Mouse (Mus musculus): ENCODE results near the gene Ccr1l1. TPM values are rescaled to one million over a fixed set of nuclear protein-coding genes. Genes with fewer than 3 reads are reported as not detected.

Gene Ccr1l1
- total RNA-seq, 2 experiments from 2014 or later: not detected

GRCm38 (mm10) chr9:123964776-123965175 is 13.4 kb downstream of the Ccr1l1 start:
- intact Hi-C loops (cut with DNase I): no loop called here
- no peak for DNase-seq

- no peak for DNase-seq
- intact Hi-C loops (cut with DNase I): no loop called here
Measured at GRCm38 (mm10) chr9:123960161-123960560, 18.0 kb downstream of the Ccr1l1 start.

- no peak for DNase-seq
- intact Hi-C loops (cut with DNase I): no loop called here
Measured at GRCm38 (mm10) chr9:123957911-123958413, 20.2 kb downstream of the Ccr1l1 start.

GRCm38 (mm10) chr9:123956892-123957291 is 21.3 kb downstream of the Ccr1l1 start:
- DNase-seq: no peak

GRCm38 (mm10) chr9:123953551-123953950 is 24.7 kb downstream of the Ccr1l1 start:
- no peak for DNase-seq
- intact Hi-C loops (cut with DNase I): no loop called here

More at GRCm38 (mm10) chr9:123956892-123957291, 21.3 kb downstream of the Ccr1l1 start:
- intact Hi-C loops (cut with DNase I): no loop called here

- intact Hi-C loops (cut with DNase I): no loop called here
- DNase-seq: no peak
Measured at GRCm38 (mm10) chr9:123951176-123951575, 27.0 kb downstream of the Ccr1l1 start.

- DNase-seq: no peak
- intact Hi-C loops (cut with DNase I): no loop called here
Measured at GRCm38 (mm10) chr9:123949432-123949831, 28.8 kb downstream of the Ccr1l1 start.

- intact Hi-C loops (cut with DNase I): no loop called here
- no peak for DNase-seq
Measured at GRCm38 (mm10) chr9:123947815-123948214, 30.4 kb downstream of the Ccr1l1 start.

- no peak for DNase-seq
- intact Hi-C loops (cut with DNase I): no loop called here
Measured at GRCm38 (mm10) chr9:123942025-123942424, 36.2 kb downstream of the Ccr1l1 start.

GRCm38 (mm10) chr9:123941316-123941715 is 36.9 kb downstream of the Ccr1l1 start:
- peak in 1 of 2 experiments; percentile 34 for DNase-seq
- intact Hi-C loops (cut with DNase I): no loop called here

- intact Hi-C loops (cut with DNase I): no loop called here
- no peak for DNase-seq
Measured at GRCm38 (mm10) chr9:123940628-123941027, 37.6 kb downstream of the Ccr1l1 start.

- intact Hi-C loops (cut with DNase I): no loop called here
- DNase-seq: no peak
Measured at GRCm38 (mm10) chr9:123940168-123940567, 38.0 kb downstream of the Ccr1l1 start.

GRCm38 (mm10) chr9:123937989-123938388 is 40.2 kb downstream of the Ccr1l1 start:
- intact Hi-C loops (cut with DNase I): no loop called here
- DNase-seq: no peak

GRCm38 (mm10) chr9:123936604-123937280 is 41.5 kb downstream of the Ccr1l1 start:
- DNase-seq: no peak
- intact Hi-C loops (cut with DNase I): no loop called here

- intact Hi-C loops (cut with DNase I): no loop called here
Measured at GRCm38 (mm10) chr9:123935776-123936175, 42.4 kb downstream of the Ccr1l1 start.

GRCm38 (mm10) chr9:123935346-123935745 is 42.9 kb downstream of the Ccr1l1 start:
- no peak for DNase-seq
- intact Hi-C loops (cut with DNase I): no loop called here

More at GRCm38 (mm10) chr9:123935776-123936175, 42.4 kb downstream of the Ccr1l1 start:
- no peak for DNase-seq

- no peak for DNase-seq
Measured at GRCm38 (mm10) chr9:123933716-123934445, 44.3 kb downstream of the Ccr1l1 start.

GRCm38 (mm10) chr9:123932911-123933675 is 45.1 kb downstream of the Ccr1l1 start:
- intact Hi-C loops (cut with DNase I): no loop called here
- DNase-seq: no peak

More at GRCm38 (mm10) chr9:123933716-123934445, 44.3 kb downstream of the Ccr1l1 start:
- intact Hi-C loops (cut with DNase I): no loop called here

GRCm38 (mm10) chr9:123931761-123932700 is 46.2 kb downstream of the Ccr1l1 start:
- no peak for DNase-seq
- intact Hi-C loops (cut with DNase I): no loop called here

GRCm38 (mm10) chr9:123930926-123931325 is 47.3 kb downstream of the Ccr1l1 start:
- no peak for DNase-seq
- intact Hi-C loops (cut with DNase I): no loop called here

All from heart, postnatal 14 days (tissue).